Mouse (Mus musculus): ENCODE measurements around the gene Cacna2d3. TPM values are rescaled to one million over a fixed set of nuclear protein-coding genes. Genes with fewer than 3 reads are reported as not detected.

The Cacna2d3 gene
- total and polyA plus RNA-seq, 2 experiments from 2014 or later = 0.19 TPM; not detected in 1

DNA sequence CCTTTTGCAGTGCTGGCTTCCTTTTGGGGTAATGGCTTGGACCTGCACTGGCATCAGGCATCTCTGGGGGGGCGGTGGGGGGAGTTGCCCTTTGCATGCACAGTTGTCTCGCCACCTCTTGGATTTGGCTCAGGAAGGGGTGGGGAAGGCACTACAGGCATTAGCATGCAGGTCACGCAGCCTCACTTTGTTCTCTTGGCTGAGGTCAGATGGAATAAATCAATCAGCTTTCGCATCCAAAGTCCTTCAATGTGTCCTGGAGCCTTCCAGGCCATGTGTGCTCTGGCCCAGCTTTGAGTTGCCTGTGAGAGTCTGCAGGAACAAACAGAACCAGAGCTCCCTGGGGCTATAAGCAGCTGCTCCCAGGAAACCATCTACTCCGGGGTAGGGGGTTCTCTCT, 705.8 kb downstream of the Cacna2d3 start:
- Histone ChIP-seq H3K36me3 (replicated peaks; ENCODE audit: control insufficient read depth, insufficient read depth, low read length) (no peaks in the 10 kb centered on the region), H3K4me2 (ENCODE audit: low read depth, low read length) (no peak overlapping the region), H3K9me3 (replicated peaks; ENCODE audit: control insufficient read depth, low read length) (no peaks in the 10 kb centered on the region), H3K9ac (replicated peaks; ENCODE audit: low read depth, low read length) (no peak overlapping the region), H3K27me3 (ENCODE audit: control insufficient read depth, insufficient read depth, low read length) (peaks cover 6% of the 10 kb centered on the region; the same call in 1 of the 2 replicates), H3K4me3 (ENCODE audit: low read depth, low read length) (no peak overlapping the region), H3K4me1 (ENCODE audit: control insufficient read depth, insufficient read depth) (peaks cover 17% of the 10 kb centered on the region), H3K27ac (ENCODE audit: low read depth) (no peak overlapping the region)
- 75% methylated on average over 5 of the region's 5 CpGs for WGBS
- no peak for TF ChIP-seq EP300 (IDR thresholded peaks at IDR 0.05; ENCODE audit: low read depth)
- TF ChIP-seq CTCF (IDR thresholded peaks at IDR 0.05; ENCODE audit: low read depth) = no peak
- ATAC-seq (ENCODE audit: insufficient read depth, low read depth) = no peak
- no peak for DNase-seq (ENCODE audit: low spot score)

DNA sequence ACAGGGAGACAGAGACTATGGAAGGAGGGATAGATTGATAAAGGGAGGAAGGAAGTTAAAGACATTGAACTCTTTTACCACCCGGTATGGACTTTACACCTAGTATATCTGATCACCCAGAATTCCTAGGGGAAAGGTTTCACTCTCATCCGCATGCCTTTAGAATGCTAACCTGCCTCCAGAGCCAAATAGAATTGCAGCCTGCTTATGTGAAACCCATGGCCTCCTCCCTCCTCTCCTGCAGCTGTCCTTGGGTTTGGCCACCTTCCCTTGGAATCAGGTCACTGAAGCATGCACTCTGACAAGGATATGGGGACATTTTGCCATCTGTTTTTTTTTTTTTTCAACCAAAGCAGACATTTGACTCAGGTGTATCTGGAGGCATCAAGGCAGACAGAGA, 707.0 kb downstream of the Cacna2d3 start:
- no peaks in the 10 kb centered on the region for H3K36me3 ChIP-seq (replicated peaks; ENCODE audit: control insufficient read depth, insufficient read depth, low read length)
- H3K27ac ChIP-seq (ENCODE audit: low read depth) = no peak overlapping the region
- TF ChIP-seq EP300 (IDR thresholded peaks at IDR 0.05; ENCODE audit: low read depth) (no peak), CTCF (IDR thresholded peaks at IDR 0.05; ENCODE audit: low read depth) (no peak)
- peaks cover 21% of the 10 kb centered on the region for H3K4me1 ChIP-seq (ENCODE audit: control insufficient read depth, insufficient read depth)
- H3K9ac ChIP-seq (replicated peaks; ENCODE audit: low read depth, low read length) = no peak overlapping the region
- H3K4me3 ChIP-seq (ENCODE audit: low read depth, low read length) = no peak overlapping the region
- 76% methylated on average over 2 of the region's 2 CpGs for WGBS
- ATAC-seq (ENCODE audit: insufficient read depth, low read depth) (no peak), DNase-seq (ENCODE audit: low spot score) (no peak)
- no peak overlapping the region for H3K4me2 ChIP-seq (ENCODE audit: low read depth, low read length)
- H3K27me3 ChIP-seq (ENCODE audit: control insufficient read depth, insufficient read depth, low read length) = peaks cover 6% of the 10 kb centered on the region; the same call in 1 of the 2 replicates
- H3K9me3 ChIP-seq (replicated peaks; ENCODE audit: control insufficient read depth, low read length) = no peaks in the 10 kb centered on the region

DNA sequence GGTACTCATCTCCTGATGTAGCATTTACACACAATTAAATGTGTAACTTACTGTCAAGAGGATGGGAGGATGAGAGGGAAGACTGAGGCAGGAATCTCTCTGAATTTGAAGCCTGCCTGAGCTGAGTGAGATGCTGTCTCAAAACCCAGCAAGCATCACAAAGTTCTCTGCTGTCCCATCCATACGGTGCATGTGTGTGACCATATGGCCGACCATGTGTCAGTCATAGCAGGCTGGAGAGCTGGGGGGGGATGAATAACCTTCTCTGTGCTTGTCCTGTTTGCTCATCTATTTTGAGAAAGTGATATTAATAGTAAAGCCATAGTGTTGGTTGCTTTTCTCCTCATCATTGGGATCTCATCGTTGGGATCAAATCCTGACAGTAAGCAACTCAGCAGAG, 708.5 kb downstream of the Cacna2d3 start:
- TF ChIP-seq EP300 (IDR thresholded peaks at IDR 0.05; ENCODE audit: low read depth) (no peak), CTCF (IDR thresholded peaks at IDR 0.05; ENCODE audit: low read depth) (no peak)
- WGBS = 85% methylated on average over 3 of the region's 3 CpGs
- no peak overlapping the region for H3K27ac ChIP-seq (ENCODE audit: low read depth)

DNA sequence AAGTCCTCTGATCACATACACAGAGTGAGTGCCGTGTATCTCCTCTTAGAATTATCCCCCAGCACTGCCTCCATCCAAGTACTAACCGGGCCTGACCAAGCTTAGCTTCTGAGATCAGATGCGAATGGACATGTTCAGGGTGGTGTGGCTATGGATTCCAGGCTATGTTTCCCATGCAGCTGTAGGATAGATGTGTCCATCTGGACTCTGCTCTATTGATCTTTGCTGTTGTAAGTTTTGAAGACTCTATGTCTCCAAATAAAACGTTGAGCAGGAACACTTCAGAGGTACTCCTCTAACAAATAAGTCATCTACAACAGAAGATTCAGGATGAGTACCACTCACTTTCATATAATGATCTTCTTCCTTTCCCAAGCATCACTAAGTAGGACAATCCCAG, 712.0 kb downstream of the Cacna2d3 start:
- no peak for ATAC-seq (ENCODE audit: insufficient read depth, low read depth)
- no peak overlapping the region for H3K4me2 ChIP-seq (ENCODE audit: low read depth, low read length)
- H3K4me1 ChIP-seq (ENCODE audit: control insufficient read depth, insufficient read depth) = peaks cover 4% of the 10 kb centered on the region; the same call in 1 of the 2 replicates
- H3K9ac ChIP-seq (replicated peaks; ENCODE audit: low read depth, low read length) = no peak overlapping the region
- peaks cover 17% of the 10 kb centered on the region for H3K27me3 ChIP-seq (ENCODE audit: control insufficient read depth, insufficient read depth, low read length)
- H3K9me3 ChIP-seq (replicated peaks; ENCODE audit: control insufficient read depth, low read length) = no peaks in the 10 kb centered on the region
- no peak overlapping the region for H3K27ac ChIP-seq (ENCODE audit: low read depth)
- 87% methylated on average over 4 of the region's 4 CpGs for WGBS
- no peak for TF ChIP-seq CTCF (IDR thresholded peaks at IDR 0.05; ENCODE audit: low read depth)
- TF ChIP-seq EP300 (IDR thresholded peaks at IDR 0.05; ENCODE audit: low read depth) = no peak
- DNase-seq (ENCODE audit: low spot score) = no peak
- H3K4me3 ChIP-seq (ENCODE audit: low read depth, low read length) = no peak overlapping the region
- no peaks in the 10 kb centered on the region for H3K36me3 ChIP-seq (replicated peaks; ENCODE audit: control insufficient read depth, insufficient read depth, low read length)

More for the DNA sequence above, 708.5 kb downstream of the Cacna2d3 start:
- ATAC-seq (ENCODE audit: insufficient read depth, low read depth) (no peak), DNase-seq (ENCODE audit: low spot score) (no peak)
- Histone ChIP-seq H3K9me3 (replicated peaks; ENCODE audit: control insufficient read depth, low read length) (no peaks in the 10 kb centered on the region), H3K4me2 (ENCODE audit: low read depth, low read length) (no peak overlapping the region), H3K4me1 (ENCODE audit: control insufficient read depth, insufficient read depth) (peaks cover 17% of the 10 kb centered on the region), H3K4me3 (ENCODE audit: low read depth, low read length) (no peak overlapping the region), H3K27me3 (ENCODE audit: control insufficient read depth, insufficient read depth, low read length) (peaks cover 6% of the 10 kb centered on the region; the same call in 1 of the 2 replicates), H3K9ac (replicated peaks; ENCODE audit: low read depth, low read length) (no peak overlapping the region), H3K36me3 (replicated peaks; ENCODE audit: control insufficient read depth, insufficient read depth, low read length) (no peaks in the 10 kb centered on the region)

DNA sequence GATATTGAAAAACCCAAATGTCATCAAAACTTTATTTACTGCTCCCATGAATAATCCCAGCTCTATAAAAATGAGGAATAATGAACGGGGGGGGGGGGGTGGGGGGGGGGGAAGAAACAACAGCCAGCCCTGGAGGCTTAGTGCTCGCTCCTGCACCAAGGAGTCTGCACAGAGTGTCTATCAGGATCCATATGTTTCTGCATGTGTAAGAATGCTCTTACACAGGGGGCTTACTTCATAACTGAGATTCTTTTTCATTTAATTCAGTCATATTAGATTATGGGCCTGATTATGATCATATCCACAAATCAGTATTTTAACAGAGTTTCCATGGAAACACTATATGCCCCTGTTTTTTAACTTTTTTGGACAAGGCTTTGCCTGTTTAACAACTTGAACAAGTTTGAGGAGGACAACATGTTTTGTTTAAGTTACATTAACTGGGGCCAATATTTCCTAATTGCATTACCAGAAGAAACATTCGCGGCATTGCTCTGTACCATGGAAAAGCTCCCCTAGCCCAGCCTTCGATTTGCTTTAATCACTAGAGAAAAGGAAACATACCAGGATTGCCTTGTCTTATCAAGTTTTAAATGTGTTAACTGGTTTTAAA, 716.3 kb downstream of the Cacna2d3 start:
- Histone ChIP-seq H3K9ac (replicated peaks; ENCODE audit: low read depth, low read length) (no peak overlapping the region), H3K4me2 (ENCODE audit: low read depth, low read length) (no peak overlapping the region), H3K4me3 (ENCODE audit: low read depth, low read length) (no peak overlapping the region), H3K27me3 (ENCODE audit: control insufficient read depth, insufficient read depth, low read length) (peaks cover 13% of the 10 kb centered on the region; the same call in 1 of the 2 replicates), H3K9me3 (replicated peaks; ENCODE audit: control insufficient read depth, low read length) (no peaks in the 10 kb centered on the region), H3K4me1 (ENCODE audit: control insufficient read depth, insufficient read depth) (peaks cover 1% of the 10 kb centered on the region; the same call in 1 of the 2 replicates), H3K27ac (ENCODE audit: low read depth) (no peak overlapping the region), H3K36me3 (replicated peaks; ENCODE audit: control insufficient read depth, insufficient read depth, low read length) (no peaks in the 10 kb centered on the region)
- TF ChIP-seq EP300 (IDR thresholded peaks at IDR 0.05; ENCODE audit: low read depth) (no peak), CTCF (IDR thresholded peaks at IDR 0.05; ENCODE audit: low read depth) (no peak)
- DNase-seq (ENCODE audit: low spot score) (no peak), ATAC-seq (ENCODE audit: insufficient read depth, low read depth) (no peak)
- WGBS = 73% methylated on average over 5 of the region's 5 CpGs

DNA sequence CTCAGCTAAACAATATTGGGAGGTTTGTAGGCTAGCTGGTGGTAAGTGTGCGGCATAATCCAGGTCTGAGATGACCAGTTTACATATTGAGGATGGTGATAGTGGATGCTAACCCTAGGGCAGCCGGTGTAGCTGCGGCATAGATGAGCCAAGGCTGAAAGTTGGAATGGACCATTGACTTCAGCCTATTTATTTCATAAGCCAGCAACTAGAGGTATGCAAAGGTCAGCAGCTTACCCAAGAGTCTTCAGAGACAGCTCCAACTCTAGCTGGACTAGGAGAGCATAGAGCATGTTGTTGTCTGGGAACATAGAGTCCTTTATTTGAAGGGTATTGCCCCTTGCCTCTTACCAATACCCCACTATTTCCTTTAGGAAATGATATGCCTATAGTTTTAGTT, 725.1 kb downstream of the Cacna2d3 start:
- H3K4me1 ChIP-seq (ENCODE audit: control insufficient read depth, insufficient read depth) = no peaks in the 10 kb centered on the region
- ATAC-seq (ENCODE audit: insufficient read depth, low read depth) (no peak), DNase-seq (ENCODE audit: low spot score) (no peak)
- TF ChIP-seq CTCF (IDR thresholded peaks at IDR 0.05; ENCODE audit: low read depth) (no peak), EP300 (IDR thresholded peaks at IDR 0.05; ENCODE audit: low read depth) (no peak)
- no peaks in the 10 kb centered on the region for H3K36me3 ChIP-seq (replicated peaks; ENCODE audit: control insufficient read depth, insufficient read depth, low read length)
- H3K27me3 ChIP-seq (ENCODE audit: control insufficient read depth, insufficient read depth, low read length) = peaks cover 10% of the 10 kb centered on the region; the same call in 1 of the 2 replicates
- H3K9ac ChIP-seq (replicated peaks; ENCODE audit: low read depth, low read length) = no peak overlapping the region
- no peak overlapping the region for H3K4me2 ChIP-seq (ENCODE audit: low read depth, low read length)
- H3K9me3 ChIP-seq (replicated peaks; ENCODE audit: control insufficient read depth, low read length) = no peaks in the 10 kb centered on the region
- WGBS = 92% methylated on average over 3 of the region's 3 CpGs
- no peak overlapping the region for H3K4me3 ChIP-seq (ENCODE audit: low read depth, low read length)
- no peak overlapping the region for H3K27ac ChIP-seq (ENCODE audit: low read depth)

All from heart, postnatal 0 days (tissue).